Mouse (Mus musculus): Measurements from ENCODE around the gene Tex2. TPM values are rescaled to one million over a fixed set of nuclear protein-coding genes. Genes with fewer than 3 reads are reported as not detected.

Gene Tex2
- polyA plus RNA-seq, 1 experiment from 2014 or later = 12.2 TPM

GRCm38 (mm10) chr11:106518391-106518790, 94.8 kb downstream of the Tex2 start:
- no peak for ATAC-seq (ENCODE audit: low read depth)
- no peak overlapping the region for H3K4me2 ChIP-seq (ENCODE audit: low read depth, low read length)
- H3K9ac ChIP-seq (ENCODE audit: low read depth, low read length) = no peak overlapping the region
- 67% methylated on average over 4 of the region's 4 CpGs for WGBS (ENCODE audit: insufficient replicate concordance)
- no peak overlapping the region for H3K4me3 ChIP-seq (ENCODE audit: low read depth, low read length)
- no peak overlapping the region for H3K27ac ChIP-seq (ENCODE audit: low read length)
- H3K27me3 ChIP-seq (ENCODE audit: control insufficient read depth, insufficient read depth, low read depth, low read length) = no peaks in the 10 kb centered on the region
- H3K4me1 ChIP-seq (ENCODE audit: control insufficient read depth, low read depth, low read length) = peaks cover 6% of the 10 kb centered on the region
- H3K36me3 ChIP-seq (ENCODE audit: control insufficient read depth, insufficient read depth) = no peaks in the 10 kb centered on the region
- H3K9me3 ChIP-seq (replicated peaks; ENCODE audit: control insufficient read depth, low read length) = no peaks in the 10 kb centered on the region

- peaks cover 6% of the 10 kb centered on the region for H3K4me1 ChIP-seq (ENCODE audit: control insufficient read depth, low read depth, low read length)
- 52% methylated on average over 16 of the region's 16 CpGs for WGBS (ENCODE audit: insufficient replicate concordance)
- no peaks in the 10 kb centered on the region for H3K27me3 ChIP-seq (ENCODE audit: control insufficient read depth, insufficient read depth, low read depth, low read length)
- no peak overlapping the region for H3K4me2 ChIP-seq (ENCODE audit: low read depth, low read length)
- H3K9me3 ChIP-seq (replicated peaks; ENCODE audit: control insufficient read depth, low read length) = no peaks in the 10 kb centered on the region
- H3K9ac ChIP-seq (ENCODE audit: low read depth, low read length) = no peak overlapping the region
- H3K36me3 ChIP-seq (ENCODE audit: control insufficient read depth, insufficient read depth) = no peaks in the 10 kb centered on the region
- H3K4me3 ChIP-seq (ENCODE audit: low read depth, low read length) = no peak overlapping the region
- H3K27ac ChIP-seq (ENCODE audit: low read length) = peak overlapping the region; percentile 83
- ATAC-seq (ENCODE audit: low read depth) = peak; percentile 77
Measured at GRCm38 (mm10) chr11:106515079-106515745, 98.0 kb downstream of the Tex2 start.

GRCm38 (mm10) chr11:106514446-106514845, 98.8 kb downstream of the Tex2 start:
- H3K36me3 ChIP-seq (ENCODE audit: control insufficient read depth, insufficient read depth) = peaks cover 2% of the 10 kb centered on the region; the same call in 1 of the 2 replicates
- no peak overlapping the region for H3K4me2 ChIP-seq (ENCODE audit: low read depth, low read length)
- H3K4me3 ChIP-seq (ENCODE audit: low read depth, low read length) = no peak overlapping the region
- WGBS (ENCODE audit: insufficient replicate concordance) = 42% methylated on average over 5 of the region's 5 CpGs
- ATAC-seq (ENCODE audit: low read depth) = peak; percentile 82
- H3K9me3 ChIP-seq (replicated peaks; ENCODE audit: control insufficient read depth, low read length) = no peaks in the 10 kb centered on the region
- H3K27ac ChIP-seq (ENCODE audit: low read length) = peak overlapping the region; percentile 83
- H3K4me1 ChIP-seq (ENCODE audit: control insufficient read depth, low read depth, low read length) = peaks cover 6% of the 10 kb centered on the region
- H3K27me3 ChIP-seq (ENCODE audit: control insufficient read depth, insufficient read depth, low read depth, low read length) = no peaks in the 10 kb centered on the region
- no peak overlapping the region for H3K9ac ChIP-seq (ENCODE audit: low read depth, low read length)

DNA sequence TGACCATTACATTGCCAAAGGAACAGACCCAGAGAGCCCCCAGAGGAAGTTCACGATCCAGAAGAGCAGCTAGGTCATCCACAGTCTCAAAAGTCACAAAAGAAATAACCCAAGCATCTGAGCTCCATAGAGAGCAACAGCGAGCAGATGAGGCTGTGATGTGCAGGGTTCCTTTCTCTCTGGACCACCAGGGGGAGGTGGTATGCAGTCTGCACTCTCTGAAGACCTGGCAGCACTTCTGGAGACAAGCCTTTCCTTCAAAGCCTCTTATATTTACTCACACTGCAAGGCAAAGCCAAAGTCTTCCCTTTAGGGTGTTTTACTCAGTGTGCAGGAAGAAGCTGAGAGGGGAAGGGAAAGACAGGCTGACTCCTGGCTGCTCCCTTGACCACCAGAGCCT, 100.1 kb downstream of the Tex2 start:
- Histone ChIP-seq H3K9me3 (replicated peaks; ENCODE audit: control insufficient read depth, low read length) (peaks cover under 1% of the 10 kb centered on the region), H3K4me1 (ENCODE audit: control insufficient read depth, low read depth, low read length) (peaks cover 6% of the 10 kb centered on the region), H3K4me2 (ENCODE audit: low read depth, low read length) (no peak overlapping the region), H3K27me3 (ENCODE audit: control insufficient read depth, insufficient read depth, low read depth, low read length) (no peaks in the 10 kb centered on the region), H3K36me3 (ENCODE audit: control insufficient read depth, insufficient read depth) (peaks cover 7% of the 10 kb centered on the region), H3K4me3 (ENCODE audit: low read depth, low read length) (no peak overlapping the region), H3K27ac (ENCODE audit: low read length) (no peak overlapping the region), H3K9ac (ENCODE audit: low read depth, low read length) (no peak overlapping the region)
- ATAC-seq (ENCODE audit: low read depth) = no peak
- WGBS (ENCODE audit: insufficient replicate concordance) = 53% methylated on average over 2 of the region's 2 CpGs

DNA sequence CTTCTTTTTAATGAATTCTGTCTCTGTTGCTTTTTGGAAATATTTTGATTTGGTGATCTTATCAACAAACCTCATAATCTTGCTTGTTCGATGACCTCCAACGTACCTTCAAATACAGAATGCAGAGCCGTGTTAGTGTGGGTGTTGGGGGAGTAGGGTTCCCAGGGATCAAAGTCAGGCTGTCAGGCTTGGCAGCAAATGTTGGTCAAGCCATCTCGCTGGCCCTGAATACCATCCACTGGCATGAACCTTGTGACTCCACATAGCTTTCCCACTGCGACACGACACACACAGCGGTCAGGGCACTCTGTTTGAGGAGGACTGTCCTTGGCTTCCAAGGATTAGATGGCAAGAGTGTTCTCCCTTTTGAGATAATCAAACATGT, 101.2 kb downstream of the Tex2 start:
- no peak overlapping the region for H3K4me2 ChIP-seq (ENCODE audit: low read depth, low read length)
- no peak overlapping the region for H3K9ac ChIP-seq (ENCODE audit: low read depth, low read length)
- no peak overlapping the region for H3K4me3 ChIP-seq (ENCODE audit: low read depth, low read length)
- H3K9me3 ChIP-seq (replicated peaks; ENCODE audit: control insufficient read depth, low read length) = peaks cover 7% of the 10 kb centered on the region
- H3K27ac ChIP-seq (ENCODE audit: low read length) = no peak overlapping the region
- peaks cover 6% of the 10 kb centered on the region for H3K4me1 ChIP-seq (ENCODE audit: control insufficient read depth, low read depth, low read length)
- 81% methylated on average over 7 of the region's 7 CpGs for WGBS (ENCODE audit: insufficient replicate concordance)
- ATAC-seq (ENCODE audit: low read depth) = no peak
- no peaks in the 10 kb centered on the region for H3K27me3 ChIP-seq (ENCODE audit: control insufficient read depth, insufficient read depth, low read depth, low read length)
- peaks cover 11% of the 10 kb centered on the region for H3K36me3 ChIP-seq (ENCODE audit: control insufficient read depth, insufficient read depth)

DNA sequence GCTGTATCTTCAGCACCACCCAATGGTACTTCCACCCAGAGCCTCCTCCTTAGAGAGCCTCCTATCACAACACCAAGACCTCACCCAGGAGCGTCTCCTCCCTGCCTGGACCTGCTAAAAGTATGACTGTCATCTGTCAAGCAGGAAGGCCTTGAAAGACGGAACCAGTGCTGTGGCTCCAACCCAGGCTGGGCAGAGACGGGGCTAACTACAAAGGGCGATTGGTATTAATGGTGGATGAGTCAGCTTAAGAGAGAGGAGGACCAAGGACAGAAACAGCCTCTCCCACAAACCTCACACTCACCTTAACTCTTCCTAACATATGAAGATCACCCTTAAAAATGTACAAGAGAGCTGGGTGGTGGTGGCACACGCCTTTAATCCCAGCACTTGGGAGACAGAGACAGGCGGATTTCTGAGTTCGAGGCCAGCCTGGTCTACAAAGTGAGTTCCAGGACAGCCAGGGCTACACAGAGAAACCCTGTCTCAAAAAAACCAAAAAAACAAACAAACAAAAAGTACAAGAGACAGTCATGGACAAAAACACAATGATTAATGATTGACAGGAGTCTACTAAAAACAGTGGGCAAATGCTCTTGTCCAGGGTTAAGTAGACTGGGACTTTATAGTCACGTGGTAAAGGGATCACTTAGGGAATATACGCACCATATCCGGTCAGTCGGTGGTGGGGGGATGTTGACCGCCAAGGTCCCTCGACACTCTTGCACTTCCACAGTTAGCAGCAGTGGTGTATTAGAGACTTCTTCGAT, 101.8 kb downstream of the Tex2 start:
- peaks cover 6% of the 10 kb centered on the region for H3K4me1 ChIP-seq (ENCODE audit: control insufficient read depth, low read depth, low read length)
- H3K27me3 ChIP-seq (ENCODE audit: control insufficient read depth, insufficient read depth, low read depth, low read length) = no peaks in the 10 kb centered on the region
- no peak overlapping the region for H3K9ac ChIP-seq (ENCODE audit: low read depth, low read length)
- H3K4me2 ChIP-seq (ENCODE audit: low read depth, low read length) = no peak overlapping the region
- H3K4me3 ChIP-seq (ENCODE audit: low read depth, low read length) = no peak overlapping the region
- no peak for ATAC-seq (ENCODE audit: low read depth)
- peaks cover 12% of the 10 kb centered on the region for H3K36me3 ChIP-seq (ENCODE audit: control insufficient read depth, insufficient read depth)
- no peak overlapping the region for H3K27ac ChIP-seq (ENCODE audit: low read length)
- peaks cover 7% of the 10 kb centered on the region for H3K9me3 ChIP-seq (replicated peaks; ENCODE audit: control insufficient read depth, low read length)
- 68% methylated on average over 14 of the region's 14 CpGs for WGBS (ENCODE audit: insufficient replicate concordance)

- 0 out of 2 replicates have a peak overlapping the region, but pooled peaks have one; percentile 26 for H3K27ac ChIP-seq (ENCODE audit: low read length)
- peaks cover 7% of the 10 kb centered on the region for H3K9me3 ChIP-seq (replicated peaks; ENCODE audit: control insufficient read depth, low read length)
- no peaks in the 10 kb centered on the region for H3K4me1 ChIP-seq (ENCODE audit: control insufficient read depth, low read depth, low read length)
- H3K4me3 ChIP-seq (ENCODE audit: low read depth, low read length) = no peak overlapping the region
- ATAC-seq (ENCODE audit: low read depth) = no peak
- 76% methylated on average over 7 of the region's 7 CpGs for WGBS (ENCODE audit: insufficient replicate concordance)
- no peak overlapping the region for H3K4me2 ChIP-seq (ENCODE audit: low read depth, low read length)
- peaks cover 15% of the 10 kb centered on the region for H3K36me3 ChIP-seq (ENCODE audit: control insufficient read depth, insufficient read depth)
- no peak overlapping the region for H3K9ac ChIP-seq (ENCODE audit: low read depth, low read length)
- no peaks in the 10 kb centered on the region for H3K27me3 ChIP-seq (ENCODE audit: control insufficient read depth, insufficient read depth, low read depth, low read length)
Measured at GRCm38 (mm10) chr11:106507638-106508037, 105.6 kb downstream of the Tex2 start.

- no peak overlapping the region for H3K4me2 ChIP-seq (ENCODE audit: low read depth, low read length)
- H3K27ac ChIP-seq (ENCODE audit: low read length) = no peak overlapping the region
- H3K9ac ChIP-seq (ENCODE audit: low read depth, low read length) = no peak overlapping the region
- peaks cover 8% of the 10 kb centered on the region for H3K4me1 ChIP-seq (ENCODE audit: control insufficient read depth, low read depth, low read length)
- no peaks in the 10 kb centered on the region for H3K27me3 ChIP-seq (ENCODE audit: control insufficient read depth, insufficient read depth, low read depth, low read length)
- no peak overlapping the region for H3K4me3 ChIP-seq (ENCODE audit: low read depth, low read length)
- ATAC-seq (ENCODE audit: low read depth) = no peak
- peaks cover 7% of the 10 kb centered on the region for H3K9me3 ChIP-seq (replicated peaks; ENCODE audit: control insufficient read depth, low read length)
- WGBS (ENCODE audit: insufficient replicate concordance) = 80% methylated on average over 6 of the region's 6 CpGs
- peaks cover 15% of the 10 kb centered on the region for H3K36me3 ChIP-seq (ENCODE audit: control insufficient read depth, insufficient read depth)
Measured at GRCm38 (mm10) chr11:106506211-106506610, 107.0 kb downstream of the Tex2 start.

- no peaks in the 10 kb centered on the region for H3K27me3 ChIP-seq (ENCODE audit: control insufficient read depth, insufficient read depth, low read depth, low read length)
- no peak overlapping the region for H3K4me3 ChIP-seq (ENCODE audit: low read depth, low read length)
- H3K9me3 ChIP-seq (replicated peaks; ENCODE audit: control insufficient read depth, low read length) = peaks cover 7% of the 10 kb centered on the region
- H3K4me1 ChIP-seq (ENCODE audit: control insufficient read depth, low read depth, low read length) = peaks cover 11% of the 10 kb centered on the region
- H3K36me3 ChIP-seq (ENCODE audit: control insufficient read depth, insufficient read depth) = peaks cover 10% of the 10 kb centered on the region
- no peak overlapping the region for H3K4me2 ChIP-seq (ENCODE audit: low read depth, low read length)
- H3K9ac ChIP-seq (ENCODE audit: low read depth, low read length) = no peak overlapping the region
- ATAC-seq (ENCODE audit: low read depth) = no peak
- no peak overlapping the region for H3K27ac ChIP-seq (ENCODE audit: low read length)
Measured at GRCm38 (mm10) chr11:106504129-106504528, 109.1 kb downstream of the Tex2 start.
